Mouse (Mus musculus) urinary bladder, adult 2 months (tissue): ENCODE data around the gene E2f3. TPM values are rescaled to one million over a fixed set of nuclear protein-coding genes. Genes with fewer than 3 reads are reported as not detected.
A peak's percentile ranks its signal among the peaks of the same experiment; 100 is the strongest.

ENCODE experiments used
- DNase-seq: peaks from one replicate; pipeline ENCODE4 v3.0.0; 2022; ENCODE audit warnings: low spot score
- polyA plus RNA-seq: library from polyadenylated mRNA; depleted of rRNA; stranded (reverse); fragments of >200 nt; gene quantifications from 2 replicates; pipeline ENCODE4 v1.2.3, GENCODE M21; 2012; rRNA removed

E2f3 gene
- polyA plus RNA-seq: 6.2 and 6.3 TPM in 2 replicates

DNA sequence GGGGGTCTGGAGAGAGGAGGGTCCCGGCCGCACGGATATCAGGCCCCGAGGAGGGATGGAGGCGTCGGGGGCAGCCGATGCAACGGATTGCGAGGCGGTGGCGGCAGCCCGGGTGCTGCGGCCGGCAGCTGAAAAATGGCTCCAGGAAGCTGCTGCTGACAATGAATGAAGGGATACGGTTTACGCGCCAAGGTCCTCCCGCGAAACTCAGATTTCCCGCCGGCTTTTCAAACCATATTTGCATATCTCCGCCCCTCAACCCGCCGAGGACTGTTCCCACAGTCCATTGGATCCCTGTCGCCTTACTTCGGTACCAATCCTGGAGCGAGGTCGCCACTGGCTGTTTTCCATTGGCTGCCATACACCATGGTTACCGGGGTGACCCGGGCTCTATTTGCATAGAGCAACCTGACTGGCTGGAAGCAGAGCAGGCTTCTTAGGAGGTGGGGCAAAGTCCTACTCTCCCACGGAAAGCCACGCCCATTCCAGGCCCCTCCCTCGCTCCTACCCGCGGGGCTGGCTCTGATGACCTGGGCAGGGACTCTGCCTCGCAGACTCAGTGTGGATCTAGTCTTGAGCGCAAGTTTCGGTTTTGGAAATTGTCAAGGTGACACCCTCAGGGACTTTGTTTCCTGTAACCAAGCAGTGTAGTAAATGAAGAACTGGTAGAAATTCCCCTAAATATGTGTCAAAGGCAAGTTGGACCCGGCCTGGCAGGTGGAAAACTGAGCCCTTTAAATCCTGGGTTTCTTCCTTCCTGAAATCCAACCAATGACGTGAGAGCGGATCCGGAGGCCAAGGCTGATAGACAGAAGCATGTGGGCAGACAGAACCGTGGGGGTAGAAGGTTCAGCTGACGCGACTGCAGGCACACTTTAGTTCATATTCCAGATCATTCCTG lies at the start of gene E2f3:
TSS of gene E2f3 (minus strand) at position 209 of the 901 bp plus-strand sequence.
- DNase-seq: peak; percentile 86

DNA sequence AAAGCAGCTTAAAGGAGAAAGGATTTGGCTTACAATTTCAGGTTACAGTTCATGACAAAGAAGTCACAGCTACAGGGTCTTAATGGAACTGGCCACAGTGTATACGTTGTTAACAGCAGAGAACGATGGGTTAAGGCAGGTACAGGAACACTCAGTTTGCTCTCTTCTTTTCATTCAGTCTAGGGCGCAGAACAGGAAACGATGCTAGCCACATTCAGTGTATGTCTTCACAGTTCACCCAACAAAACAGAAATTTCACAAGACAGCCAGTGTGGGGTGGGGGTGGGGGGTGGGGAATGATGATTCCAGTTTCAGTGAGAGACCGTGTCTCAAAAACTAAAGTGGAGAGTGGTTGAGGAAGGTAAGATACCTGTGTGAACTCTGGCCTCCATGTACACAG lies 48.7 kb upstream of the E2f3 start:
- no peak for DNase-seq

GRCm38 (mm10) chr13:30031684-30032335 lies 45.9 kb upstream of the E2f3 start:
- DNase-seq: no peak

DNA sequence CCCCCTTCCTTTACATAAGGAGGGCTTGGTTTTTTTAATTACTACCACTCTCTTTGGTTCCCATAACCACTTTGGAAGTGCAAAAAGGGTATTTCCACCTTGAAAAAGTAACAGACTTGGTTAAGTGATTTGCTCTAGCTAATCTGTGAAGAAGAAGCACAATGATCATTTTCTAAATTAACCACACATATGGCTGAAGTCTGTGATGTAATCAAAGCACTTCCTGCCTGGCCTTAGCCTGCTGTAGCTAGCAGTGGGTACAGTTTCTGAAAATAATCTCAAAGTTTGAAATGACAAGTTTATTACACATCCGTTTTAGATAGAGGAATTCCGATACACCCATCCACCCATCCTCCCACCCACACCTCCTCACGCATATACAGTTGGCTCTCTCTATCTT lies 42.0 kb upstream of the E2f3 start:
- DNase-seq: no peak

- no peak for DNase-seq
Measured at GRCm38 (mm10) chr13:30022487-30022886, 36.6 kb upstream of the E2f3 start.

DNA sequence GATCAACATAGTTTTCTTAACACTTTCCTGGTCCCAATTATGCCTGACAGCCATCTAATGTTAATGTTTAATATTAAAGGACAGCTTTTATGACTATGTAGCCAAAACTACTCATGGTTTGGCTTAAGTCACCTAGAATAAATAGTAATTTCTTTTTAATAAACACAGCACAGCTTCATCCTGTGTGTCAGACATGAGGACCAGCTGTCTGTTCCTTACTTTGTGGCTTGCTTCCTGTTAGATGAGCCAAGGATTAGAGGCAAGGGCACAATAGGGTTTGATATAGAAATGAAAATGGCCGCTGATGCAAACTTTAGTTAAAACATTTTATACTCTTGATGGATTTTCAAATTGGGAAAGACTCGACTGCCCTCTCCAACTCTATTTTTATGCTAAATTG lies 32.7 kb upstream of the E2f3 start:
- DNase-seq: no peak

- no peak for DNase-seq
Measured at GRCm38 (mm10) chr13:30017611-30018010, 31.7 kb upstream of the E2f3 start.

DNA sequence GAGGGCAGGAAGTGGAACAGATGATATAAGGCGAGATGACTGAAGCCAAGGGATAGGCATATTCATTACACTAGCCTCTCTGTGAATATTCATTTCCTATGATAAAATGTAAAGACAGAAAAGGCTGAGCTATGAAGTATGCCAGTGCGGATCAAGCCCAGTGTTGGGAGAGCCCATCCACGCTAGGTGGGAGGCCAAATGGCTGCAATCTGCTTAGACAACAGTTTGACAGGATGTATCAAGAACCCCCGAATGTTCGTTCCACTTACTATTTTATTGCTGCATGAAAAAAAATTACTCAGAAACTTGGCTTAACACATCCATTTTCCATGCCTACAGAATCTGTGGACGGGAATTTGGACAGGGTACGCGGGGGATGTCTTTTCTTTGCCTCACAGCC lies 28.7 kb upstream of the E2f3 start:
- DNase-seq: no peak

GRCm38 (mm10) chr13:30012226-30012625 lies 26.4 kb upstream of the E2f3 start:
- DNase-seq: no peak

- no peak for DNase-seq
Measured at GRCm38 (mm10) chr13:30008738-30009137, 22.9 kb upstream of the E2f3 start.

DNA sequence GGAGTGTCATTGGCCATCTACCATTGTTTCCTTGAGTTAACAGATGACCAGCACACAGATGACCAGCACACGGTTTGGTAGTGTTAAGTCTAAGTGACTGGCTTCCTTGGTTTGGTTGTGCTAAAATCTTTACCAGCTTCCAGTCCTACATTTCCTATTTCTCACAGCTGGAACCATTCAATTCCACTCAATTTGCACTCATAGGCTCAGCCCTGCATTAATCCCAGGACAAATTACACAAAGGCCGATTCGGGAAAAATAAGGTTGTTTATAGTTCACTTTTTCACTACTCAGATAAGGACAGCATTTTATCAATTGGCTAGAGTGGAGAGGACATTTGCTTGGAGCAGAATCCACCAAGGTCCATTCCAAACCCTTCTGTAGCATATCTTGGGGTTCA lies 19.6 kb upstream of the E2f3 start:
- DNase-seq: no peak

GRCm38 (mm10) chr13:30004849-30005248 lies 19.0 kb upstream of the E2f3 start:
- no peak for DNase-seq

DNA sequence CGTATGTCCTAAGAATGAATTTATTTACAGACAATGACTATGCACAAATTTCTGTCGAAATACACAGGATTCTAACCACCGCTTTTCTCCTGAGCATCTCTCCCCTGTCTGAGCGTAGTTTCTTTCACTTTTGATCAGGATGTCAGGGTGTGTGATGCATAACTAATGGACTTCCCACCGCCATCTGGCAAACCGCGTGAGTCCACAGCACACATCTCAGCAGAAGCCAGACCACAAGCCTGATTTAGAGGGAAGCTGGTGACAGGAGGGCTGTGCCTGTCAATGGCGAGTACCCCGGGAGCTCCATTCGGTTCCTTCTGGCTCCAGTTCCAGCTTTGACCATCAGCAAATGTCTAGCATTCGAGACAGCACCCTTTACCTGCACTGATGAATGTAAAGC lies 17.3 kb upstream of the E2f3 start:
- no peak for DNase-seq

DNA sequence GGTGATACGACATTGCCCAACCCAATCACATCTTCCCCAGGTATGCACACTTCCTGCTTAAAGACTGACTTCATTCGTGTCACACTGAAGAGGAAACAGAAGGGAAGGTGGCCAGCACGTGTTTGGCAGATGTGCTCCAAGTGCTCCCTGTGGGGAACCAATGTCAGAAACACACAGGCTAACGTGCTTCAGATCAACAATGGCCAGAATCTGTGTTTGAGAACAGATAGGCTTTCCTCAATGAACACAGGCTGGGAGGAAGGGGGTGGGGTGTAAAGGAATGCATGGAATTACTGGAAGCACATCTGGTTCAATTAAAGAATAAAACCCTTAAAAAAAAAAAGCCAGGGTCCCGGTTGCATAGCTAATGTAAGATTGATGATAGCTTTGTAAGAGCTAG lies 15.2 kb upstream of the E2f3 start:
- no peak for DNase-seq

DNA sequence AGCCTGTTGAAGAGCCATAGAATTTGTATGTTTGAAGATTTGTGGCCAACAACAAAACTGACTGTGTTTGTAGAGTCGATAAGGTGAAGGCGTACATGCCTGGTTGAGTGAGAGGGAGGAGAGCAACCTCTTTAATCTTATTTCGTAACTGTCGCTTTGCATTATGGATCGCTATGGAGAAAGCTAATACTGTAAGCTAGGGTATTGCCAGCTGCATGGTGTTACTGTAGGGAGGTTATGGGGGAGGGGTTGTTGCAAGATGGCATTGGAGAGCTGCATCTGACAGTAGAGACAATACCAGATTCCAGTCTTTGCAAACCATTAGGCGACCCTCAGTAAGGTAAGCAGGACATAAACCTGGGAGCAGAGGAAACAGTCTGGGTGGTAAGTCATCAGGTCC lies 2.1 kb upstream of the E2f3 start:
- no peak for DNase-seq

DNA sequence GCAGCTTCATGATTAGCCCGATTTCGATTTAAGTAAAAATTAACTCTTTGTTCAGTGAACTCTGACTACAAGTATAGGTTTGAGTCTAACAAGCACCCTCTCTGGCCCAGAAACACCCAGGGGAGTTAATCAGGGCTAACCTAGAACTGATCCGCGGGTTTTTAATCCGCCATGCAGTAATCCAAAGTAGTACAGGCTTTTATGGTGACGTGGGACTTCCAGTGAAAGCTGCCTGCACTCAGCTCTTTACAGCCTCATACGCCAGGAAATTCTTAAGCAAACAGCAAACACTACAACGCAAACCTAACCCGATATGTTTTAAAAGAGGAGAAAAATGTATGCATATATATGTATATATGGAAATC lies 875 bp upstream of the E2f3 start:
- no peak for DNase-seq

DNA sequence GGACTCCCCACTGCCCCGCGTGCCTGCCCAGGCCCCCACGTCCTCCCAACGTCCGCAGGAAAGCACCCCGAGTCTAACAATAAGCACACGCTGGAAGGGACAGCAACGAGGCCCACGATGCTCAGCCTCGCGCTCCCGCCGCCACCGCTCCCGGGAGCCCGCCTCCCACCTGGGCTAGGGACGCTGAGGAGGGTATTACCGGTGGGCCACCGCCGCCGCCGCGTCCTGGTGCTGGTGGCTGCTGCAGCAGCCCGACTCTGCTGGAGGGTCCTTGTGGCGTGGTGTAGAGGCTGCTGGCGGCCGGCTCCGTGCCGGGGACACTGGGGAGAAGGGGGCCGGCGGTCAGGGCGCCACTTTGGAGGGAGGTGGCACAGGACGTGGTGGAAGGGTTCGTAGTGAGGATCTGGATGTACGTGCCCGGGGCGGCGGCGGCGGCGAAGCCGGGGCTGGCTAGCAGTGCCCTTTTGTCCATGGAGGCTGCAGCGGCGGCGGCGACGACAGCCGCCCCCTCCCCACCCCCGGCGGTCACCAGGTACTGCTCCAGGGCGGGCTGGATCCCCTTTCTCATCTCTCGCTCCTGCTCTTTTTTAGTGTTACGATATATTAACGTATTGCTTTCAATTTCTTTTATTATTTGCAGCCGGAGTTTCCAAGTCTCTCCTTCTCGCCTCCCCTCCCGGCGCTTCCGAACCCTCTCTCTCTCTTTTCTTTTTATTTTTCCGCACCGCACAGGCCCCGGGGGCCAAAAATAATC lies 585 bp downstream of the E2f3 start:
- peak; percentile 38 for DNase-seq

GRCm38 (mm10) chr13:29984286-29985100 lies 1.4 kb downstream of the E2f3 start:
- DNase-seq: peak; percentile 68

- DNase-seq: no peak
Measured at GRCm38 (mm10) chr13:29983523-29984191, 2.2 kb downstream of the E2f3 start.

DNA sequence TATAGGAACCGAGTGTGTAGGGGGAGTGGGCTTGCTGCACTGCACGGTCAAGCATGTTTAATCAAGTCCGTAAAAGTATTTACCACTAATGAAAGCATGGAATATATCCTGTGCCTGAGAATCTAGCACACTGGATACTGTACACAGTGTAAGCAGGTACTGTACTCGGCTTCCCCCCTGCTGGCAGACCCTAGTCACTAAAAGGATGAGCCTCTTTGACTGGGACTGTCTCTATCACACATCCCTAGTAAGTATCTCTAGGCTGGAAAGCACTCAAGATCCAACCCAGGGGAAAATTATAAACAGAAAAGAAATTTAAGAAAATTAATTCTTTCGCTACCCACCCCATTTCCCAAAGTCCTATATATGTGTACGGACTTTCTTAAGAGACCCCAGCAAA lies 2.8 kb downstream of the E2f3 start:
- no peak for DNase-seq

DNA sequence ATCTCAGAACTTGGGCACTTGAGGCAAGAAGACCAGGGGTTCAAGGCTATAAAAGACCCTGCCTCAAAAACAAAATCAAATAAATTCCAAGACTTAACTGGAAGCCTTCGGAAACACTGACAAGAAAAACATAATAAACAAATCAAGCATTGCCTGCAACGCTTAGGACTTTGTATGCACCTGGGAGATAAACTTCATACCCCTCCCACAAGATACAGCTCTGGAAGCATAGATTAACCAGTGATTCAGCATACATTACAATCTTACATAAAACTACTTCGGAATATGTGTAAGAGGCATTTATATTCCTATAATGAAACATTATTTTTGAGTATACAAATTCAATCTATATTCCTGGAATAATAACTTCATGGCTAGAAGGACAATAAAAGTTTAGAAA lies 3.5 kb downstream of the E2f3 start:
- DNase-seq: no peak
